Mouse (Mus musculus): ENCODE results near the gene Gm10073.

DNA sequence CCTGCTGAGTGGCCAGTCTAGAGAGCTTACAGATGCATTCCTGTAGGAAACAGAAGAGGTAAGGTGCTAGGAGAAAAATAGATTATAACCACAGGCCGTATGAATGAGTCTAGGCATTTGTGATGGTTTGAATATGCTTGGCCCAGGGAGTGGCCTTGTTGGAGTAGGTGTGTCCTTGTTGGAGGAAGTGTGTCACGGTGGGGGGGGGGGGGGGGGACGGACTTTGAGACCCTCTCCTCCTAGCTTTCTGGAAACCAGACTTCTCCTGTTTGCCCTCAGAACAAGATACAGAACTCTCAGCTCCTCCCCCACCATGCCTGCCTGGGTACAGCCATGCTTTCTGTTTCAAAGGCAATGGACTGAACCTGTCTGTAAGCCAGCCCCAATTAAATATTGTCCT lies 19.2 kb upstream of the Gm10073 start:
- TF ChIP-seq GATA1 (IDR thresholded peaks at IDR 0.05; ENCODE audit: low read length) (no peak), TAL1 (IDR thresholded peaks at IDR 0.05; ENCODE audit: low read length) (no peak)

Data from erythroblast, embryonic 14.5 days (primary cell).